Mouse (Mus musculus) heart, adult 2 months (tissue): ENCODE results near the gene Ak7.

Source experiments
- CTCF ChIP-seq: fragments of 200-600 bp; IDR thresholded peaks from 2 replicates; pipeline ENCODE4 v1.8.1; 2022; ENCODE audit warnings: antibody characterized with exemption, mild to moderate bottlenecking, moderate library complexity
- EP300 ChIP-seq: fragments of 200-500 bp; IDR thresholded peaks from 2 replicates; pipeline ENCODE4 v1.6.1; 2011; ENCODE audit warnings: low read depth, low read length, control low read depth; ENCODE audit not compliant: insufficient read depth
- POLR2A ChIP-seq: fragments of 200-500 bp; IDR thresholded peaks from 2 replicates; pipeline ENCODE4 v1.6.1; 2011; ENCODE audit warnings: mild to moderate bottlenecking, low read depth, low read length, control low read depth; ENCODE audit not compliant: insufficient read depth

- TF ChIP-seq EP300 (no peak), CTCF (no peak), POLR2A (no peak)
Measured at GRCm38 (mm10) chr12:105774871-105775270, 69.1 kb downstream of the Ak7 start.
